Comparison of ENCODE assay signal across 26 mouse cellular contexts in the genomic region with DNA sequence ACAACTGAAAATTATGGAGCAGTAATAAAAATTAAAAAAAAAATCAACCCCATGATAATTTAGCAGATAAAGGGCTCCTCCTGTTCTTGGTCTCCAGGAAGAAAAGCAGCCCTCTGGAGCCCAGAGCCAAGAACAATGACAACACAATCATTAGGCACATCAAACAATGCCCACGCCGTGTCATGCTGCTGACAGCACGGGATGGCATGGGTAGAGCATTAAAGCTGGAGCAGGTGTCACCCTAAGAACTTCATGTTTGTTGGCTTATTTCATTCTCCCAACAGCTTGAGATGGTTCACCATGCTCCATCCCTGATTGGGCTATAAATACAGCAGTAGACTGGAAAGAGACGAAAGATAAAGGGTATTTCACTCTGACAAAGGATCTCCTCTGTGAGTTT.
"Had no signal": no experiment of that assay in that cellular context is flagged by ENCODE, and none has a peak within 500 bp of the region (broad histone marks: within the 10 kb centered on the region; RNA-seq: fewer than 3 reads in every experiment).

No protein-coding gene starts in this region.

- H3K27ac ChIP-seq: gastrocnemius, adult 2 months; heart, embryonic 10.5 days; hindbrain, embryonic 10.5 days; hindbrain, embryonic 12.5 days; hindbrain, embryonic 14.5 days; kidney, embryonic 15.5 days; kidney, postnatal 0 days; limb, embryonic 13.5 days; limb, embryonic 15.5 days; liver, embryonic 12.5 days; liver, embryonic 14.5 days had no signal

- H3K9ac ChIP-seq: heart, embryonic 12.5 days; hindbrain, embryonic 12.5 days; hindbrain, embryonic 14.5 days; kidney, embryonic 15.5 days; limb, embryonic 13.5 days; limb, embryonic 15.5 days; liver, embryonic 12.5 days; liver, embryonic 14.5 days had no signal

- DNase-seq: gastrocnemius, adult 2 months; gastrocnemius, postnatal 10 days; gastrocnemius, postnatal 25 days; heart, adult 18-20 months; heart, postnatal 10 days; heart, postnatal 4 days; kidney, adult 11 months; kidney, adult 2 months; kidney, adult 9 months; kidney, postnatal 14 days; kidney, postnatal 36 days; left cerebral cortex, postnatal 4 days; lung, adult 18-20 months had no signal

- H3K4me1 ChIP-seq: heart, embryonic 10.5 days; heart, embryonic 12.5 days; hindbrain, embryonic 10.5 days; hindbrain, embryonic 12.5 days; kidney, embryonic 15.5 days; limb, embryonic 13.5 days; limb, embryonic 15.5 days; liver, embryonic 12.5 days had no signal

- H3K36me3 ChIP-seq: heart, embryonic 10.5 days; heart, embryonic 12.5 days; hindbrain, embryonic 10.5 days; hindbrain, embryonic 12.5 days; kidney, embryonic 15.5 days; limb, embryonic 13.5 days; limb, embryonic 15.5 days; liver, embryonic 12.5 days had no signal

- H3K4me3 ChIP-seq: gastrocnemius, adult 2 months; heart, embryonic 10.5 days; heart, embryonic 12.5 days; hindbrain, embryonic 10.5 days; hindbrain, embryonic 12.5 days; kidney, embryonic 15.5 days; limb, embryonic 13.5 days; limb, embryonic 15.5 days; liver, embryonic 12.5 days had no signal

- H3K4me2 ChIP-seq: heart, embryonic 12.5 days; hindbrain, embryonic 12.5 days; hindbrain, embryonic 14.5 days; kidney, embryonic 15.5 days; limb, embryonic 13.5 days; limb, embryonic 15.5 days; liver, embryonic 12.5 days had no signal

- ATAC-seq: hindbrain, embryonic 16.5 days; inflammation-experienced regulatory T-cells, adult 6 months; liver, embryonic 12.5 days had no signal

- H3K9me3 ChIP-seq: heart, embryonic 10.5 days; hindbrain, embryonic 12.5 days; kidney, embryonic 15.5 days; limb, embryonic 13.5 days; limb, embryonic 15.5 days; liver, embryonic 12.5 days had no signal

- H3K27me3 ChIP-seq: heart, embryonic 12.5 days; hindbrain, embryonic 12.5 days; kidney, embryonic 15.5 days; limb, embryonic 13.5 days; limb, embryonic 15.5 days; liver, embryonic 12.5 days had no signal
